Mouse (Mus musculus) midbrain, embryonic 10.5 days (tissue): ENCODE measurements at regions not wholly inside any gene's neighbourhood (a gene's known extent, or its start where the extent isn't known, plus 50 kb on each side); places are given as distances from the start of the nearest gene placed in this dataset.

ENCODE experiments used
- DNase-seq: peaks from one replicate; pipeline ENCODE4 v3.0.0-alpha.2; 2017; ENCODE audit warnings: low spot score
- H3K27ac ChIP-seq: fragments of 300-500 bp; sonication (generic); replicated peaks from 2 replicates; pipeline ENCODE4 v1.5.1; 2016; ENCODE audit warnings: mild to moderate bottlenecking
- H3K27me3 ChIP-seq: fragments of 300-500 bp; sonication (generic); 2 replicates; pipeline ENCODE4 v1.6.1; 2016; ENCODE audit warnings: low read depth, mild to moderate bottlenecking; ENCODE audit not compliant: poor library complexity, severe bottlenecking
- H3K36me3 ChIP-seq: fragments of 300-500 bp; sonication (generic); 2 replicates; pipeline ENCODE4 v1.6.1; 2016; ENCODE audit warnings: mild to moderate bottlenecking, moderate library complexity
- H3K4me1 ChIP-seq: fragments of 300-500 bp; sonication (generic); 2 replicates; pipeline ENCODE4 v1.6.1; 2016
- H3K4me3 ChIP-seq: fragments of 300-500 bp; sonication (generic); 2 replicates; pipeline ENCODE4 v1.5.1; 2016; ENCODE audit warnings: mild to moderate bottlenecking, moderate library complexity
- H3K9me3 ChIP-seq: fragments of 300-500 bp; sonication (generic); replicated peaks from 2 replicates; pipeline ENCODE4 v1.6.1; 2016; ENCODE audit warnings: mild to moderate bottlenecking
- WGBS: fragments of 180-500 bp; shearing (Covaris S2); methylation state at CpG from one replicate; pipeline ENCODE4 v1.1.7; 2016; 5-methylcytosine and 5-hydroxymethylcytosine counted together

- Histone ChIP-seq H3K9me3 (no peaks in the 10 kb centered on the region), H3K27me3 (no peaks in the 10 kb centered on the region), H3K27ac (no peak overlapping the region), H3K4me3 (no peak overlapping the region), H3K36me3 (no peaks in the 10 kb centered on the region), H3K4me1 (no peaks in the 10 kb centered on the region)
- DNase-seq = no peak
- 76% methylated on average over 3 of the region's 3 CpGs for WGBS
Observed at GRCm38 (mm10) chr2:128353457-128353856, 227.6 kb downstream of the Bcl2l11 start.

GRCm38 (mm10) chr2:128356326-128356725 is 230.5 kb downstream of the Bcl2l11 start:
- no peak for DNase-seq
- H3K4me3 ChIP-seq = no peak overlapping the region
- 87% methylated on average over 4 of the region's 4 CpGs for WGBS
- no peaks in the 10 kb centered on the region for H3K36me3 ChIP-seq
- H3K4me1 ChIP-seq = no peaks in the 10 kb centered on the region
- H3K9me3 ChIP-seq = no peaks in the 10 kb centered on the region
- no peak overlapping the region for H3K27ac ChIP-seq
- H3K27me3 ChIP-seq = no peaks in the 10 kb centered on the region

- WGBS = 68% methylated on average over 4 of the region's 4 CpGs
Observed at GRCm38 (mm10) chr2:128359106-128359505, 231.9 kb upstream of the Spdye4c start.

GRCm38 (mm10) chr2:128360517-128360916 is 230.5 kb upstream of the Spdye4c start:
- Histone ChIP-seq H3K27ac (no peak overlapping the region), H3K9me3 (no peaks in the 10 kb centered on the region), H3K36me3 (no peaks in the 10 kb centered on the region), H3K4me3 (no peak overlapping the region), H3K4me1 (no peaks in the 10 kb centered on the region), H3K27me3 (no peaks in the 10 kb centered on the region)
- WGBS = 88% methylated on average over 5 of the region's 5 CpGs
- DNase-seq = no peak

More at GRCm38 (mm10) chr2:128359106-128359505, 231.9 kb upstream of the Spdye4c start:
- H3K9me3 ChIP-seq = no peaks in the 10 kb centered on the region
- no peaks in the 10 kb centered on the region for H3K27me3 ChIP-seq
- H3K36me3 ChIP-seq = no peaks in the 10 kb centered on the region
- no peak for DNase-seq
- no peak overlapping the region for H3K27ac ChIP-seq
- no peaks in the 10 kb centered on the region for H3K4me1 ChIP-seq
- no peak overlapping the region for H3K4me3 ChIP-seq

- Histone ChIP-seq H3K4me3 (no peak overlapping the region), H3K27ac (peak overlapping the region; percentile 23), H3K36me3 (no peaks in the 10 kb centered on the region), H3K4me1 (no peaks in the 10 kb centered on the region), H3K27me3 (no peaks in the 10 kb centered on the region), H3K9me3 (no peaks in the 10 kb centered on the region)
- WGBS = 70% methylated on average over 1 of the region's 1 CpGs
- DNase-seq = no peak
Observed at GRCm38 (mm10) chr2:128361436-128361835, 229.6 kb upstream of the Spdye4c start.

GRCm38 (mm10) chr2:128364161-128364560 is 226.8 kb upstream of the Spdye4c start:
- no peaks in the 10 kb centered on the region for H3K4me1 ChIP-seq
- H3K27me3 ChIP-seq = no peaks in the 10 kb centered on the region
- H3K9me3 ChIP-seq = no peaks in the 10 kb centered on the region
- H3K27ac ChIP-seq = no peak overlapping the region
- 82% methylated on average over 14 of the region's 14 CpGs for WGBS
- no peak for DNase-seq
- H3K36me3 ChIP-seq = no peaks in the 10 kb centered on the region
- H3K4me3 ChIP-seq = no peak overlapping the region

- Histone ChIP-seq H3K27ac (no peak overlapping the region), H3K4me1 (no peaks in the 10 kb centered on the region), H3K4me3 (no peak overlapping the region), H3K36me3 (no peaks in the 10 kb centered on the region), H3K9me3 (no peaks in the 10 kb centered on the region), H3K27me3 (no peaks in the 10 kb centered on the region)
- WGBS = 80% methylated on average over 3 of the region's 3 CpGs
- no peak for DNase-seq
Observed at GRCm38 (mm10) chr2:128365004-128365403, 226.0 kb upstream of the Spdye4c start.

GRCm38 (mm10) chr2:128365775-128366174 is 225.2 kb upstream of the Spdye4c start:
- H3K27me3 ChIP-seq = no peaks in the 10 kb centered on the region
- H3K27ac ChIP-seq = no peak overlapping the region
- H3K9me3 ChIP-seq = no peaks in the 10 kb centered on the region
- DNase-seq = no peak
- WGBS = 87% methylated on average over 2 of the region's 2 CpGs
- H3K4me3 ChIP-seq = no peak overlapping the region
- H3K4me1 ChIP-seq = no peaks in the 10 kb centered on the region
- H3K36me3 ChIP-seq = no peaks in the 10 kb centered on the region

GRCm38 (mm10) chr2:128367266-128368150 is 223.5 kb upstream of the Spdye4c start:
- Histone ChIP-seq H3K27me3 (no peaks in the 10 kb centered on the region), H3K9me3 (no peaks in the 10 kb centered on the region), H3K4me3 (no peak overlapping the region), H3K36me3 (no peaks in the 10 kb centered on the region), H3K27ac (no peak overlapping the region), H3K4me1 (no peaks in the 10 kb centered on the region)
- 90% methylated on average over 14 of the region's 14 CpGs for WGBS
- no peak for DNase-seq

GRCm38 (mm10) chr2:128368534-128369273 is 222.3 kb upstream of the Spdye4c start:
- 68% methylated on average over 7 of the region's 7 CpGs for WGBS
- no peak overlapping the region for H3K27ac ChIP-seq
- no peaks in the 10 kb centered on the region for H3K27me3 ChIP-seq

GRCm38 (mm10) chr2:128370821-128371220 is 220.2 kb upstream of the Spdye4c start:
- 87% methylated on average over 10 of the region's 10 CpGs for WGBS
- Histone ChIP-seq H3K27ac (no peak overlapping the region), H3K9me3 (no peaks in the 10 kb centered on the region), H3K27me3 (no peaks in the 10 kb centered on the region), H3K4me3 (no peak overlapping the region), H3K4me1 (peaks cover 14% of the 10 kb centered on the region), H3K36me3 (no peaks in the 10 kb centered on the region)
- DNase-seq = no peak

More at GRCm38 (mm10) chr2:128368534-128369273, 222.3 kb upstream of the Spdye4c start:
- Histone ChIP-seq H3K4me3 (no peak overlapping the region), H3K4me1 (peaks cover 9% of the 10 kb centered on the region), H3K36me3 (no peaks in the 10 kb centered on the region), H3K9me3 (no peaks in the 10 kb centered on the region)
- DNase-seq = no peak

GRCm38 (mm10) chr2:128372204-128372603 is 218.8 kb upstream of the Spdye4c start:
- H3K4me3 ChIP-seq = no peak overlapping the region
- H3K36me3 ChIP-seq = no peaks in the 10 kb centered on the region
- WGBS = 88% methylated on average over 13 of the region's 13 CpGs
- no peak for DNase-seq
- H3K27me3 ChIP-seq = no peaks in the 10 kb centered on the region
- no peak overlapping the region for H3K27ac ChIP-seq
- H3K9me3 ChIP-seq = no peaks in the 10 kb centered on the region
- peaks cover 14% of the 10 kb centered on the region for H3K4me1 ChIP-seq
